Mouse (Mus musculus) left cerebral cortex, postnatal 36 days (tissue): ENCODE data around the gene Sec23a. TPM values are rescaled to one million over a fixed set of nuclear protein-coding genes. Genes with fewer than 3 reads are reported as not detected.

Experiments
- total RNA-seq, 2 experiments: library from RNA; stranded (reverse); gene quantifications; 2 replicates each; pipeline ENCODE4 v1.2.3; 2021

Sec23a gene
- total RNA-seq, 2 experiments from 2014 or later, result 96.3 to 103 TPM

Other genes starting within 250 kb of the Sec23a start
- 1 to 10 TPM; 7.0 to 7.3 TPM for gene Gemin2, start 1.4 kb upstream of the Sec23a start, total RNA-seq
- 100 to 1,000 TPM; 117 to 122 TPM for gene Trappc6b, start 49.5 kb upstream of the Sec23a start, total RNA-seq
- gene Pnn, start 54.9 kb upstream of the Sec23a start, total RNA-seq, result 10 to 100 TPM; 49.3 to 71.7 TPM
- 10 to 100 TPM; 41.3 to 51.0 TPM for gene Mia2, start 83.8 kb upstream of the Sec23a start, total RNA-seq
- 10 to 100 TPM; 62.7 to 68.2 TPM for gene Fbxo33, start 207.7 kb upstream of the Sec23a start, total RNA-seq